8 mouse cellular contexts compared by ENCODE assay signal in the genomic region with DNA sequence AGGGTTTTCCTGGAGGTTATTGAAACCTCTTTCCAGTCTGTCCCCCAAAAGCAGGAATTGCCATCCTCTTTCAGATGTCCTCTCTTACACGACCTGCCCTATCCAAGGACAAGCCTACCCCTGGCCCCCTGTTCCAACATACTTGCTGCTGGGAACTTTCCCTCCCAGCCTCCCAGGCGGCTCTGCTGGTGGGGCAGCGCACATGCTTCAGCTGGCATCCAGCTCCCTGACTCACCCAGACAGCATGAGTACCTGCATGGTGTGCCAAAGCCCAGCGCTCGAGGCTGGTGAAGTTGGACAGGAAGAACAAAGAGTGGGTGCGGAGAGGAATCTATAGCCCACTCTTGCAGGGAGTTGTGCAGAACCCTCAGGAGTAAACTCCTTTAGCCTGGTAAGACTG. TPM values are rescaled to one million over a fixed set of nuclear protein-coding genes. Genes with fewer than 3 reads are reported as not detected.
A peak's percentile ranks its signal among the peaks of the same experiment; 100 is the strongest.
DNase-seq lines count a peak whose midpoint lies in the region; ATAC-seq and TF ChIP-seq lines count a peak whose summit lies in the region.

No protein-coding gene starts in this region.

- no peak for TF ChIP-seq POLR2A in myocyte (IDR thresholded peaks at IDR 0.05; ENCODE audit: insufficient read length, low read depth)

- H3K9ac ChIP-seq in forebrain, embryonic 16.5 days (replicated peaks; ENCODE audit: low read depth, low read length): peak overlapping the region; percentile 80
- H3K9ac ChIP-seq in hindbrain, embryonic 15.5 days: peak overlapping the region; percentile 69; the same call in 1 of the 2 replicates
- peak overlapping the region; percentile 83; the same call in 1 of the 2 replicates for H3K9ac ChIP-seq in limb, embryonic 12.5 days (replicated peaks)

- no peaks in the 10 kb centered on the region for H3K27me3 ChIP-seq in forebrain, embryonic 16.5 days (replicated peaks; ENCODE audit: control insufficient read depth, insufficient read depth, low read length)
- H3K27me3 ChIP-seq in hindbrain, embryonic 15.5 days: no peaks in the 10 kb centered on the region
- H3K27me3 ChIP-seq in limb, embryonic 12.5 days: no peaks in the 10 kb centered on the region
- H3K27me3 ChIP-seq in myocyte (ENCODE audit: control insufficient read depth, insufficient read depth, insufficient read length): no peaks in the 10 kb centered on the region

- peak; percentile 71 for DNase-seq in layer of hippocampus, adult 11-12 months (ENCODE audit: low spot score)
- DNase-seq in layer of hippocampus, adult 9-10 months (ENCODE audit: low spot score): no peak
- DNase-seq in adrenal gland, postnatal 36 days: peak; percentile 76 to 81
- no peak for DNase-seq in spleen, adult 12 weeks (ENCODE audit: low spot score)

- peak overlapping the region; percentile 86 for H3K4me2 ChIP-seq in forebrain, embryonic 16.5 days (ENCODE audit: low read length)
- H3K4me2 ChIP-seq in hindbrain, embryonic 15.5 days: peak overlapping the region; percentile 82
- H3K4me2 ChIP-seq in limb, embryonic 12.5 days: peak overlapping the region; percentile 69
- H3K4me2 ChIP-seq in myocyte (ENCODE audit: low read depth): peak overlapping the region; percentile 96

- H3K4me3 ChIP-seq in forebrain, embryonic 16.5 days (replicated peaks; ENCODE audit: low read length): peak overlapping the region; percentile 61
- H3K4me3 ChIP-seq in hindbrain, embryonic 15.5 days: peak overlapping the region; percentile 59
- peak overlapping the region; percentile 53 for H3K4me3 ChIP-seq in limb, embryonic 12.5 days (replicated peaks)
- peak overlapping the region; percentile 55 for H3K4me3 ChIP-seq in myocyte

- H3ac ChIP-seq in myocyte (ENCODE audit: control insufficient read depth, insufficient read length): peak overlapping the region; percentile 15

- H3K9me3 ChIP-seq in forebrain, embryonic 16.5 days (ENCODE audit: control insufficient read depth, low read length): no peaks in the 10 kb centered on the region
- no peaks in the 10 kb centered on the region for H3K9me3 ChIP-seq in hindbrain, embryonic 15.5 days
- H3K9me3 ChIP-seq in limb, embryonic 12.5 days: no peaks in the 10 kb centered on the region

- peaks cover 19% of the 10 kb centered on the region for H3K79me2 ChIP-seq in myocyte (ENCODE audit: control insufficient read depth, insufficient read depth)

- H3K27ac ChIP-seq in forebrain, embryonic 16.5 days (ENCODE audit: low read length): no peak overlapping the region; the same call in 1 of the 2 replicates
- peak overlapping the region; percentile 87; the same call in 1 of the 2 replicates for H3K27ac ChIP-seq in hindbrain, embryonic 15.5 days (replicated peaks)
- H3K27ac ChIP-seq in limb, embryonic 12.5 days: peak overlapping the region; percentile 66

- no peaks in the 10 kb centered on the region for H3K36me3 ChIP-seq in forebrain, embryonic 16.5 days (ENCODE audit: control insufficient read depth, insufficient read depth)
- H3K36me3 ChIP-seq in hindbrain, embryonic 15.5 days: no peaks in the 10 kb centered on the region
- peaks cover 36% of the 10 kb centered on the region for H3K36me3 ChIP-seq in limb, embryonic 12.5 days
- H3K36me3 ChIP-seq in myocyte (ENCODE audit: control insufficient read depth, insufficient read depth): peaks cover 6% of the 10 kb centered on the region

- ATAC-seq in forebrain, embryonic 16.5 days: no peak
- no peak for ATAC-seq in hindbrain, embryonic 15.5 days (ENCODE audit: low FRiP score, low read depth)
- no peak for ATAC-seq in limb, embryonic 12.5 days (ENCODE audit: insufficient number of reproducible peaks, insufficient read depth, low FRiP score, low TSS enrichment, low read depth)

- peaks cover 26% of the 10 kb centered on the region for H3K4me1 ChIP-seq in forebrain, embryonic 16.5 days (replicated peaks; ENCODE audit: control insufficient read depth, insufficient read depth, low read length)
- peaks cover 46% of the 10 kb centered on the region for H3K4me1 ChIP-seq in hindbrain, embryonic 15.5 days (replicated peaks)
- H3K4me1 ChIP-seq in limb, embryonic 12.5 days (replicated peaks): peaks cover 35% of the 10 kb centered on the region

- WGBS in forebrain, embryonic 16.5 days: 43% methylated on average over 6 of the region's 6 CpGs
- WGBS in hindbrain, embryonic 15.5 days: 63% methylated on average over 6 of the region's 6 CpGs
- 77% methylated on average over 6 of the region's 6 CpGs for WGBS in limb, embryonic 12.5 days

TF ChIP-seq in myocyte, 11 proteins besides CTCF, POLR2A, EP300 and RAD21:
- TF ChIP-seq TCF3 (IDR thresholded peaks at IDR 0.05; ENCODE audit: insufficient read length, low read depth) (no peak), MAX (IDR thresholded peaks at IDR 0.05; ENCODE audit: low read depth) (no peak), MYOG (IDR thresholded peaks at IDR 0.05; ENCODE audit: control insufficient read depth in 1 of 3, insufficient read depth in 1 of 3, insufficient read length in 2 of 3, low read depth in 2 of 3) (peak in 1 of 3 experiments; percentile 32), TCF12 (IDR thresholded peaks at IDR 0.05; ENCODE audit: insufficient read depth, poor library complexity, severe bottlenecking) (no peak), SRF (IDR thresholded peaks at IDR 0.05; ENCODE audit: control insufficient read depth, insufficient read length, low read depth) (no peak), REST (IDR thresholded peaks at IDR 0.05; ENCODE audit: insufficient read depth, insufficient read length) (no peak), E2F4 (IDR thresholded peaks at IDR 0.05; ENCODE audit: insufficient read depth) (no peak), CEBPB (IDR thresholded peaks at IDR 0.05; ENCODE audit: insufficient read depth, poor library complexity, severe bottlenecking) (no peak), USF1 (IDR thresholded peaks at IDR 0.05; ENCODE audit: low read depth) (no peak), POLR2AphosphoS2 (IDR thresholded peaks at IDR 0.05; ENCODE audit: insufficient read length, low read depth) (no peak), MYOD1 (IDR thresholded peaks at IDR 0.05; ENCODE audit: control insufficient read depth in 1 of 3, insufficient read length in 2 of 3, low read depth in 2 of 3) (peak in 2 of 3 experiments; percentile 2 to 35)

RNA-seq across cellular contexts. Expression of a gene that starts 0.5 kb away (rescaled TPM):
- total RNA-seq in adrenal gland, postnatal 36 days (2021): 10 to 100 TPM; 42.0 to 47.7 TPM
- 38.6 and 41.2 TPM in 2 replicates for polyA plus RNA-seq in forebrain, embryonic 16.5 days (2015; fragmentation: Nextera tagmentation; extraction: Ambion mirVana)
- polyA plus RNA-seq in hindbrain, embryonic 15.5 days (2015; fragmentation: Nextera tagmentation; extraction: Ambion mirVana): 36.2 and 38.5 TPM in 2 replicates
- polyA plus RNA-seq in limb, embryonic 12.5 days (2016; fragmentation: Nextera tagmentation; extraction: Ambion mirVana): 58.5 and 66.3 TPM in 2 replicates
- 48.7 TPM for polyA plus RNA-seq in myocyte (2012; fragmentation: generic; extraction: Trizol)

RNA-seq across cellular contexts. Expression of a gene that starts 10.1 kb away (rescaled TPM):
- total RNA-seq in adrenal gland, postnatal 36 days (2021): 10 to 100 TPM in 1 of 2 experiments, 1 to 10 TPM in 1; 9.8 to 12.5 TPM
- polyA plus RNA-seq in forebrain, embryonic 16.5 days (2015; fragmentation: Nextera tagmentation; extraction: Ambion mirVana): 8.3 and 9.5 TPM in 2 replicates
- 8.9 and 9.1 TPM in 2 replicates for polyA plus RNA-seq in hindbrain, embryonic 15.5 days (2015; fragmentation: Nextera tagmentation; extraction: Ambion mirVana)
- 36.9 and 40.4 TPM in 2 replicates for polyA plus RNA-seq in limb, embryonic 12.5 days (2016; fragmentation: Nextera tagmentation; extraction: Ambion mirVana)
- polyA plus RNA-seq in myocyte (2012; fragmentation: generic; extraction: Trizol): 8.2 TPM

RNA-seq across cellular contexts. Expression of a gene that starts 11.7 kb away (rescaled TPM):
- 100 to 1,000 TPM; 117 to 130 TPM for total RNA-seq in adrenal gland, postnatal 36 days (2021)
- 67.0 and 73.5 TPM in 2 replicates for polyA plus RNA-seq in forebrain, embryonic 16.5 days (2015; fragmentation: Nextera tagmentation; extraction: Ambion mirVana)
- 80.0 and 88.4 TPM in 2 replicates for polyA plus RNA-seq in hindbrain, embryonic 15.5 days (2015; fragmentation: Nextera tagmentation; extraction: Ambion mirVana)
- 93.9 and 102 TPM in 2 replicates for polyA plus RNA-seq in limb, embryonic 12.5 days (2016; fragmentation: Nextera tagmentation; extraction: Ambion mirVana)
- polyA plus RNA-seq in myocyte (2012; fragmentation: generic; extraction: Trizol): 222 TPM

RNA-seq across cellular contexts. Expression of a gene that starts 24.8 kb away (rescaled TPM):
- total RNA-seq in adrenal gland, postnatal 36 days (2021): 1 to 10 TPM; 1.3 to 1.6 TPM
- 62.5 and 76.1 TPM in 2 replicates for polyA plus RNA-seq in forebrain, embryonic 16.5 days (2015; fragmentation: Nextera tagmentation; extraction: Ambion mirVana)
- polyA plus RNA-seq in hindbrain, embryonic 15.5 days (2015; fragmentation: Nextera tagmentation; extraction: Ambion mirVana): 71.3 and 81.6 TPM in 2 replicates
- polyA plus RNA-seq in limb, embryonic 12.5 days (2016; fragmentation: Nextera tagmentation; extraction: Ambion mirVana): 6.1 and 6.3 TPM in 2 replicates
- 15.2 TPM for polyA plus RNA-seq in myocyte (2012; fragmentation: generic; extraction: Trizol)

RNA-seq across cellular contexts. Expression of a gene that starts 25.1 kb away (rescaled TPM):
- total RNA-seq in adrenal gland, postnatal 36 days (2021): 100 to 1,000 TPM; 114 to 139 TPM
- polyA plus RNA-seq in forebrain, embryonic 16.5 days (2015; fragmentation: Nextera tagmentation; extraction: Ambion mirVana): 187 and 195 TPM in 2 replicates
- 196 and 211 TPM in 2 replicates for polyA plus RNA-seq in hindbrain, embryonic 15.5 days (2015; fragmentation: Nextera tagmentation; extraction: Ambion mirVana)
- polyA plus RNA-seq in limb, embryonic 12.5 days (2016; fragmentation: Nextera tagmentation; extraction: Ambion mirVana): 316 and 333 TPM in 2 replicates
- polyA plus RNA-seq in myocyte (2012; fragmentation: generic; extraction: Trizol): 371 TPM

Comparison
In these comparisons a context has a peak if more than half of its experiments do, and no peak if none do; other contexts are left out.
1. DNase-seq: peak in layer of hippocampus, adult 11-12 months (single experiment) and adrenal gland, postnatal 36 days (2 of 2); none in layer of hippocampus, adult 9-10 months (single experiment) and spleen, adult 12 weeks (single experiment).
2. Peak in every context shown above with its lines, with median percentiles within 50 percentile points of each other: H3K4me2 ChIP-seq, H3K4me3 ChIP-seq and H3K9ac ChIP-seq.